Mouse (Mus musculus) intestine, postnatal 0 days (tissue): ENCODE measurements around the gene Dennd1c. TPM values are rescaled to one million over a fixed set of nuclear protein-coding genes. Genes with fewer than 3 reads are reported as not detected.

Experiments
- ATAC-seq: fragments of 200-750 bp; cut with Nextera tagmentation; 2 replicates; pipeline ENCODE4 v1.8.0; 2017; ENCODE audit warnings: mild to moderate bottlenecking, moderate TSS enrichment, moderate library complexity
- H3K27ac ChIP-seq: fragments of 300-500 bp; sonication (generic); 2 replicates; pipeline ENCODE4 v1.5.1; 2014; ENCODE audit warnings: mild to moderate bottlenecking, low read depth, low read length, moderate library complexity
- H3K27me3 ChIP-seq: fragments of 300-500 bp; sonication (generic); replicated peaks from 2 replicates; pipeline ENCODE4 v1.6.1; 2014; ENCODE audit warnings: low read length, mixed read lengths; ENCODE audit not compliant: control insufficient read depth, insufficient read depth
- H3K36me3 ChIP-seq: fragments of 300-500 bp; sonication (generic); 2 replicates; pipeline ENCODE4 v1.6.1; 2014; ENCODE audit warnings: mild to moderate bottlenecking, moderate library complexity; ENCODE audit not compliant: control insufficient read depth, insufficient read depth
- H3K4me1 ChIP-seq: fragments of 300-500 bp; sonication (generic); replicated peaks from 2 replicates; pipeline ENCODE4 v1.6.1; 2014; ENCODE audit warnings: antibody characterized with exemption, low read length, mixed read lengths; ENCODE audit not compliant: control insufficient read depth, insufficient read depth
- H3K4me2 ChIP-seq: fragments of 300-500 bp; sonication (generic); replicated peaks from 2 replicates; pipeline ENCODE4 v1.6.1; 2014; ENCODE audit warnings: low read depth, mild to moderate bottlenecking, moderate library complexity
- H3K4me3 ChIP-seq: fragments of 300-500 bp; sonication (generic); 2 replicates; pipeline ENCODE4 v1.5.1; 2014; ENCODE audit warnings: low read depth, low read length
- H3K9ac ChIP-seq: fragments of 300-500 bp; sonication (generic); 2 replicates; pipeline ENCODE4 v1.6.1; 2014; ENCODE audit warnings: mild to moderate bottlenecking, low read depth, low read length
- H3K9me3 ChIP-seq: fragments of 300-500 bp; sonication (generic); 2 replicates; pipeline ENCODE4 v1.6.1; 2016; ENCODE audit warnings: mixed run types; ENCODE audit not compliant: control insufficient read depth
- CTCF ChIP-seq: sonication (generic); IDR thresholded peaks from 2 replicates; pipeline ENCODE4 v1.5.1; 2016; ENCODE audit warnings: low read depth, mild to moderate bottlenecking, control low read depth, antibody characterized with exemption, moderate library complexity
- WGBS: fragments of 180-500 bp; shearing (Covaris S2); extraction: QIAGEN DNeasy Blood & Tissue Kit; methylation state at CpG from one replicate; pipeline ENCODE4 v1.1.7; 2014; 5-methylcytosine and 5-hydroxymethylcytosine counted together
- polyA plus RNA-seq: library from polyadenylated mRNA; unstranded; fragments of >200 nt; fragmentation: Nextera tagmentation; extraction: Ambion mirVana; gene quantifications from 2 replicates; pipeline ENCODE4 v1.2.1, GENCODE M21; 2015

Gene Dennd1c
- polyA plus RNA-seq, 1 experiment from 2014 or later = 5.2 TPM

DNA sequence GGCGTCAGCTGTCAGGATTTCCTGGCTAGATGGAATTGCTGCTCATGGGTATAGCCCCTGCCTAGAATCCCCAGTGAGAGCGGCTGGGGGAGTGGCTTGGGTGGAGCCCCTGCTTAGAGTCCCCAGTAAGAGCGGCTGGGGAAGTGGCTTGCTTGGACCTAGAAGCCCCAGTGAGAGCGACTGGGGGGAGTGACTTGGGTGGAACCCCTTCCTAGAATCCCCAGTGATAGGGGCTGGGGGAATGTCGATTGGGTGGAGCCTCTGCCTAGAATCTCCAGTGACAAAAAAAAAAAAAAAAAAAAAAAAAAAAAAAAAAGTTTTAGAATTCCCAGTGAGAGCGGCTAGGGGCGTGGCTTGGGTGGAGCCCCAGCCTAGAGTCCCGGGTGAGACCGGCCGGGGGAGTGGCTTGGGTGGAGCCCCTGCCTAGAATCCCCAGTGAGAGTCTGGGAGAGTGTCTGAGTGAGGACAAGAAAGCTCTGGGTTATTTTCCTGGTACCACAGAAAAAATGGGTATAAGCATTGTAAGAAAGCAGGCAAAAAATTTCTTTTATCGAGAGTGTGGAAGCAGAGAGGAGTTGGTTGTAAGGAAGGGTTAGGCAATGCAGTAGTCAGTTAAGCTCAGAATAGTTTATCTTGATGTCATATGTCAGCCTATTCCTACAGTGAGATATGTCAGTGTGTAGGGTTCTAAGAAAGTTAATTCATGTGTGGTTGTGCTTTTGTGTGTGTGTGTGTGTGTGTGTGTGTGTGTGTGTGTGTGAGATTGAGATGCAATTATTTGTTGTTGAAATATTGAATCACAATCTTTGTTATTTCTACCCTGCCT lies 40.4 kb upstream of the Dennd1c start:
- Histone ChIP-seq H3K9me3 (no peaks in the 10 kb centered on the region), H3K4me3 (no peak overlapping the region), H3K27me3 (no peaks in the 10 kb centered on the region), H3K36me3 (no peaks in the 10 kb centered on the region), H3K27ac (no peak overlapping the region), H3K4me2 (0 out of 2 replicates have a peak overlapping the region, but pooled peaks have one; percentile 21), H3K9ac (no peak overlapping the region), H3K4me1 (no peaks in the 10 kb centered on the region)
- WGBS = 2% methylated on average over 11 of the region's 11 CpGs
- no peak for ATAC-seq
- no peak for TF ChIP-seq CTCF

DNA sequence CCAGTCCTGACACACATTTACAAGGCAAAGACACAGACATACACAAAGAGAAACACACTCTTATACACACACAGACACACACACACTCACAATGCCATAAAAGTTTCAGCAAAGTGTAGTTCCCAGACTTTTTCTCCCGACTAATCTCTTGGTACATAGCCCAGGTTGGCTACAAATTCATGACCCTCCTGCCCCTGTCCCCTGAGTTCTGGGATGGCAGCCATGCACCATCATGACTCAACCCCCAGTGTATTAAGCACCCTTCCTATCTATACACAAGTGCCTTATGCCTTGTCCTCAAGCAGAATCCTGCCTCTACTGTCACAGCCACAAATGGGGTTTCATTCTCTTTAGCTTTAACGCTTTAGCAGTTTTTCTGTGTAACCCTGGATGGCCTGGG lies 38.5 kb upstream of the Dennd1c start:
- Histone ChIP-seq H3K36me3 (no peaks in the 10 kb centered on the region), H3K9me3 (no peaks in the 10 kb centered on the region), H3K27me3 (no peaks in the 10 kb centered on the region), H3K9ac (no peak overlapping the region), H3K27ac (no peak overlapping the region), H3K4me2 (no peak overlapping the region), H3K4me1 (no peaks in the 10 kb centered on the region), H3K4me3 (no peak overlapping the region)
- no peak for ATAC-seq
- WGBS = 69% methylated on average over 2 of the region's 2 CpGs
- TF ChIP-seq CTCF = no peak

DNA sequence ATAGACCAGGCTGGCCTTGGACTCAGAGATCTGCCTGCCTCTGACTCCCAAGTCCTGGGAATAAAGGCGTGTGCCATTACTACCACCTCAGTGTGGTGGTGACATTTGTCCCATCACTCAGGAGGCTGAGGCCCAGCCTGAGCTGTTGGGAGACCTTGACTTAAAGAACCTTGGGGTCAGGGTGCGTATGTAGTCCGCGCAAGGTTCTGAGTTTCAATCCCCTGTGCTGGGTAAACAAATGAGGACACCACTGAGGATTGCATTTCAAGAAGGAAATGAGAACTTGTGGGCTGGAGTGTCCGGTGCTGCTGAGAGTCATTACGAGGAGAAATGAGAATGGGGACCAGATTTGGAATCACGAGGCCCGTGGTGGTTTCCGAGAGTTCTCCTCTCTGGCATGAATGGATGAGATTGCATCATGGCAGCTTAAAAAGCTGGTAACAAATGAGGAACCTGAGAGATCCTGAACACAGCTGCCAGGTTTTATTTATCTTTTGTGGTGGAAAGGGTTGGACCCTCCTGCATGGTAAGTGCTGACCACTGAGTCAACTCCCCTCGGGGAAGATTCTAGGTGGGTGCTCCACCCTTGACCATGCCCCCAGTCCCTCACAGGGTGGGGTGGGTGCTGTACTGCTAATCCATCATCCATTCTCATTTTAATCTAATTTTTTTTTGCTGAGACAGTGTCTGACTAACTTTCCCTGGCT lies 34.6 kb upstream of the Dennd1c start:
- no peak for ATAC-seq
- no peak for TF ChIP-seq CTCF
- WGBS = 80% methylated on average over 10 of the region's 10 CpGs
- Histone ChIP-seq H3K9me3 (no peaks in the 10 kb centered on the region), H3K4me2 (no peak overlapping the region), H3K9ac (no peak overlapping the region), H3K4me3 (no peak overlapping the region), H3K27ac (no peak overlapping the region), H3K4me1 (no peaks in the 10 kb centered on the region), H3K27me3 (no peaks in the 10 kb centered on the region), H3K36me3 (no peaks in the 10 kb centered on the region)

- Histone ChIP-seq H3K9ac (no peak overlapping the region), H3K4me1 (no peaks in the 10 kb centered on the region), H3K4me3 (no peak overlapping the region), H3K27ac (no peak overlapping the region), H3K4me2 (no peak overlapping the region), H3K36me3 (no peaks in the 10 kb centered on the region), H3K9me3 (no peaks in the 10 kb centered on the region), H3K27me3 (no peaks in the 10 kb centered on the region)
- no peak for ATAC-seq
- TF ChIP-seq CTCF = no peak
- 74% methylated on average over 1 of the region's 1 CpGs for WGBS
Measured at GRCm38 (mm10) chr17:57110005-57110404, 31.7 kb upstream of the Dennd1c start.

- TF ChIP-seq CTCF = no peak
- 39% methylated on average over 5 of the region's 5 CpGs for WGBS
Measured at GRCm38 (mm10) chr17:57108666-57109171, 30.4 kb upstream of the Dennd1c start.

DNA sequence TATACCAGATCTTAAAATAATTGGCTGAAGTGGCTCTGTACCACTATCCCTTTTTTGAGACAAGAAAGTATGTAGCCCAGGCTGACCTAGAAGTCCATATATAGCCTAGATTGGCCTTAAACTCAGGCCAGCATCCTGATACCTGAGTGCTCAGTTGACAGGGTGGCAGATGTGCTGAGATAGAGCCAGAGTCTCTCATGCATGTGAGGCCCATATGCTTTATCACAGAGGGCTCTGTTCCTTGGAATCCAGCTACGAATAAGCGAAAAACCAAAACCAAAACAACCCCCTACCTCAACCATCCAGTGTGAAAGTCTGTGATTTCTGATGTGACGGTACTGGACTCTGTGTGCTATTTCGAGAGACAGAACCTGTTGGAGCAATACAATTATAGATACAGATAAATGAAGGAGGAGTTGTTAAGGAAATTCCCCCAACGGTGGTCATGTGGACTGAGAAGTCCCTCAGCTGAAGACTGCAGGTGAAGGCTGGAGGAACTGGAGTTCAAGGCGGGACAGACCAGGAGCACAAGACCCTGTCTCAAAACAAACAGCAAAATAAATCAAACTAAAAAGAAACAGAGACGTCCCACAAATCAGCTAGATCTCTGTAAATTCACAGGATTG lies 29.8 kb upstream of the Dennd1c start:
- TF ChIP-seq CTCF = no peak
- Histone ChIP-seq H3K27me3 (no peaks in the 10 kb centered on the region), H3K9me3 (no peaks in the 10 kb centered on the region), H3K4me1 (0 out of 2 replicates have a peak, but pooled peaks cover 4% of the 10 kb centered on the region), H3K4me3 (no peak overlapping the region), H3K27ac (no peak overlapping the region), H3K4me2 (no peak overlapping the region), H3K36me3 (no peaks in the 10 kb centered on the region), H3K9ac (no peak overlapping the region)
- no peak for ATAC-seq
- 76% methylated on average over 7 of the region's 7 CpGs for WGBS

More at GRCm38 (mm10) chr17:57108666-57109171, 30.4 kb upstream of the Dennd1c start:
- H3K4me1 ChIP-seq = 0 out of 2 replicates have a peak, but pooled peaks cover 4% of the 10 kb centered on the region
- H3K4me2 ChIP-seq = no peak overlapping the region
- no peak overlapping the region for H3K9ac ChIP-seq
- no peaks in the 10 kb centered on the region for H3K27me3 ChIP-seq
- no peaks in the 10 kb centered on the region for H3K36me3 ChIP-seq
- ATAC-seq = no peak
- no peak overlapping the region for H3K27ac ChIP-seq
- H3K9me3 ChIP-seq = no peaks in the 10 kb centered on the region
- H3K4me3 ChIP-seq = no peak overlapping the region
